ENCODE assay signal across 23 mouse cellular contexts in genomic region chr13:31181530-31181929, GRCm38 (mm10).
"Had no signal": no experiment of that assay in that cellular context is flagged by ENCODE, and none has a peak within 500 bp of the region (broad histone marks: within the 10 kb centered on the region; RNA-seq: fewer than 3 reads in every experiment).

No protein-coding gene starts in this region.

- DNase-seq: gastrocnemius, adult 2 months; gastrocnemius, postnatal 10 days; gastrocnemius, postnatal 25 days; heart, adult 2 months; heart, postnatal 10 days; heart, postnatal 4 days; kidney, adult 18-20 months; kidney, adult 8-10 months; kidney, postnatal 10 days; kidney, postnatal 25 days; kidney, postnatal 4 days; liver, embryonic 13.5 days had no signal

- H3K27ac ChIP-seq: gastrocnemius, adult 2 months; heart, adult 2 months; hindbrain, embryonic 10.5 days; hindbrain, embryonic 12.5 days; hindbrain, embryonic 14.5 days; left cerebral cortex, adult 2 months; limb, embryonic 13.5 days; limb, embryonic 15.5 days; liver, embryonic 13.5 days; liver, embryonic 15.5 days had no signal

- H3K36me3 ChIP-seq: heart, embryonic 12.5 days; hindbrain, embryonic 10.5 days; hindbrain, embryonic 12.5 days; limb, embryonic 13.5 days; limb, embryonic 15.5 days; liver, embryonic 13.5 days; liver, embryonic 15.5 days had no signal

- ATAC-seq: forebrain, embryonic 16.5 days; hindbrain, embryonic 16.5 days; inflammation-experienced regulatory T-cells, adult 6 months had no signal

- H3K9ac ChIP-seq: heart, embryonic 12.5 days; hindbrain, embryonic 12.5 days; hindbrain, embryonic 14.5 days; limb, embryonic 13.5 days; limb, embryonic 15.5 days; liver, embryonic 13.5 days; liver, embryonic 15.5 days had no signal

- H3K9me3 ChIP-seq: heart, embryonic 12.5 days; hindbrain, embryonic 10.5 days; hindbrain, embryonic 12.5 days; limb, embryonic 13.5 days; limb, embryonic 15.5 days; liver, embryonic 13.5 days; liver, embryonic 15.5 days had no signal

- H3K4me2 ChIP-seq: heart, embryonic 12.5 days; hindbrain, embryonic 12.5 days; hindbrain, embryonic 14.5 days; limb, embryonic 13.5 days; limb, embryonic 15.5 days; liver, embryonic 13.5 days; liver, embryonic 15.5 days had no signal

- H3K27me3 ChIP-seq: heart, embryonic 12.5 days; hindbrain, embryonic 12.5 days; liver, embryonic 13.5 days; liver, embryonic 15.5 days had no signal

- H3K4me3 ChIP-seq: gastrocnemius, adult 2 months; heart, adult 2 months; heart, embryonic 12.5 days; hindbrain, embryonic 10.5 days; hindbrain, embryonic 12.5 days; left cerebral cortex, adult 2 months; limb, embryonic 13.5 days; limb, embryonic 15.5 days; liver, embryonic 13.5 days; liver, embryonic 15.5 days had no signal
